Mouse (Mus musculus) myocyte (in vitro differentiated cells): ENCODE results near the gene Lgr6. TPM values are rescaled to one million over a fixed set of nuclear protein-coding genes. Genes with fewer than 3 reads are reported as not detected.
A peak's percentile ranks its signal among the peaks of the same experiment; 100 is the strongest.

Source experiments
- H3K27me3 ChIP-seq: one replicate; pipeline ENCODE4 v1.6.1; 2011; ENCODE audit not compliant: control insufficient read depth, insufficient read depth, insufficient read length
- H3K36me3 ChIP-seq: one replicate; pipeline ENCODE4 v1.6.1; 2011; ENCODE audit not compliant: control insufficient read depth, insufficient read depth
- H3K4me2 ChIP-seq: one replicate; pipeline ENCODE4 v1.6.1; 2011; ENCODE audit warnings: low read depth, control low read depth
- H3K4me3 ChIP-seq: one replicate; pipeline ENCODE4 v1.5.1; 2011; ENCODE audit warnings: mild to moderate bottlenecking, control low read depth, moderate library complexity
- H3K79me2 ChIP-seq: one replicate; pipeline ENCODE4 v1.6.1; 2011; ENCODE audit not compliant: control insufficient read depth, insufficient read depth
- H3ac ChIP-seq: one replicate; pipeline ENCODE4 v1.6.1; 2011; ENCODE audit not compliant: control insufficient read depth, insufficient read length
- CEBPB ChIP-seq: IDR thresholded peaks from 2 replicates; pipeline ENCODE4 v1.6.1; 2011; ENCODE audit warnings: mild to moderate bottlenecking, moderate library complexity; ENCODE audit not compliant: poor library complexity, insufficient read depth, severe bottlenecking
- E2F4 ChIP-seq: IDR thresholded peaks from one replicate; pipeline ENCODE4 v1.6.1; 2011; ENCODE audit warnings: mild to moderate bottlenecking, control low read depth, moderate library complexity; ENCODE audit not compliant: insufficient read depth
- MAX ChIP-seq: IDR thresholded peaks from one replicate; pipeline ENCODE4 v1.6.1; 2011; ENCODE audit warnings: low read depth, mild to moderate bottlenecking, control low read depth
- MYOD1 ChIP-seq, 3 experiments: IDR thresholded peaks; one replicate each; pipeline ENCODE4 v1.6.1; 2011; ENCODE audit warnings: control low read depth in 2 of 3, low read depth in 2 of 3, mild to moderate bottlenecking in 2 of 3, moderate library complexity in 1 of 3; ENCODE audit not compliant: insufficient read length in 2 of 3, control insufficient read depth in 1 of 3
- MYOG ChIP-seq, 3 experiments: IDR thresholded peaks; one replicate each; pipeline ENCODE4 v1.6.1; 2011; ENCODE audit warnings: control low read depth in 2 of 3, low read depth in 2 of 3, mild to moderate bottlenecking in 2 of 3; ENCODE audit not compliant: insufficient read length in 2 of 3, control insufficient read depth in 1 of 3, insufficient read depth in 1 of 3
- POLR2A ChIP-seq: IDR thresholded peaks from one replicate; pipeline ENCODE4 v1.6.1; 2011; ENCODE audit warnings: low read depth, mild to moderate bottlenecking, control low read depth, moderate library complexity; ENCODE audit not compliant: insufficient read length
- POLR2AphosphoS2 ChIP-seq: IDR thresholded peaks from one replicate; pipeline ENCODE4 v1.6.1; 2011; ENCODE audit warnings: low read depth, control low read depth; ENCODE audit not compliant: insufficient read length
- REST ChIP-seq: IDR thresholded peaks from one replicate; pipeline ENCODE4 v1.6.1; 2011; ENCODE audit warnings: mild to moderate bottlenecking, control low read depth, moderate library complexity; ENCODE audit not compliant: insufficient read depth, insufficient read length
- SRF ChIP-seq: IDR thresholded peaks from one replicate; pipeline ENCODE4 v1.6.1; 2011; ENCODE audit warnings: low read depth; ENCODE audit not compliant: control insufficient read depth, insufficient read length
- TCF12 ChIP-seq: IDR thresholded peaks from one replicate; pipeline ENCODE4 v1.6.1; 2011; ENCODE audit warnings: mild to moderate bottlenecking, control low read depth; ENCODE audit not compliant: poor library complexity, insufficient read depth, severe bottlenecking
- TCF3 ChIP-seq: IDR thresholded peaks from one replicate; pipeline ENCODE4 v1.6.1; 2011; ENCODE audit warnings: low read depth, control low read depth; ENCODE audit not compliant: insufficient read length
- USF1 ChIP-seq: IDR thresholded peaks from one replicate; pipeline ENCODE4 v1.6.1; 2011; ENCODE audit warnings: low read depth, mild to moderate bottlenecking, control low read depth, moderate library complexity
- polyA plus RNA-seq: library from polyadenylated mRNA; unstranded; fragments of >200 nt; fragmentation: generic; extraction: Trizol; gene quantifications from one replicate; pipeline ENCODE4 v1.2.1, GENCODE M21; 2012; ENCODE audit warnings: missing spikeins

Gene Lgr6
- polyA plus RNA-seq, 1 experiment, result 2.1 TPM

DNA sequence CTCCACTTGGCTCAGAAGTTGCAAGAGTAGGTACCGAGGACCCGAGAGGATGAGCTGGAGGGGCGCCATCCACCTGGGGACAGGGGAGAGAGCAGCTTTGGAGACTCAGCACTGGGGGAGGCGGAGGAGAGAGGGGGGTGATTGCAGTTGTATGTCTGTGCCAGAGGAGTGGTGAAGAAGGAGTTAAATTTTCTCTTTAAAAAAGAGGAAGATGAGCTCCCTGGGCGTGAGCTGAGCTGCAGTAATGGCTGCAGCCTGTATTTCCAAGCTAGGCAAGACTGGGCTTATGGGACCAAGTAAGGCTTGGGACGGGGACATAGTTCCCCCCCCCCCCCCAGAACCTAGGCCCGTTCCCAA is 42.6 kb upstream of the Lgr6 start:
- no peaks in the 10 kb centered on the region for H3K27me3 ChIP-seq
- H3K4me2 ChIP-seq, result peak overlapping the region; percentile 86
- H3K79me2 ChIP-seq, result peaks cover 35% of the 10 kb centered on the region
- peaks cover 7% of the 10 kb centered on the region for H3K36me3 ChIP-seq
- peak overlapping the region; percentile 79 for H3K4me3 ChIP-seq
- peak overlapping the region; percentile 69 for H3ac ChIP-seq
- no peak for TF ChIP-seq POLR2AphosphoS2
- TF ChIP-seq USF1, result no peak
- TF ChIP-seq MYOD1 (IDR thresholded peaks at IDR 0.05; ENCODE audit: control insufficient read depth in 1 of 3, insufficient read length in 2 of 3, low read depth in 2 of 3), result no peak
- TF ChIP-seq REST, result no peak
- no peak for TF ChIP-seq E2F4
- TF ChIP-seq TCF12, result no peak
- TF ChIP-seq MAX, result no peak
- no peak for TF ChIP-seq TCF3
- TF ChIP-seq POLR2A, result no peak
- TF ChIP-seq MYOG (IDR thresholded peaks at IDR 0.05; ENCODE audit: control insufficient read depth in 1 of 3, insufficient read depth in 1 of 3, insufficient read length in 2 of 3, low read depth in 2 of 3), result no peak
- no peak for TF ChIP-seq CEBPB
- TF ChIP-seq SRF, result no peak

DNA sequence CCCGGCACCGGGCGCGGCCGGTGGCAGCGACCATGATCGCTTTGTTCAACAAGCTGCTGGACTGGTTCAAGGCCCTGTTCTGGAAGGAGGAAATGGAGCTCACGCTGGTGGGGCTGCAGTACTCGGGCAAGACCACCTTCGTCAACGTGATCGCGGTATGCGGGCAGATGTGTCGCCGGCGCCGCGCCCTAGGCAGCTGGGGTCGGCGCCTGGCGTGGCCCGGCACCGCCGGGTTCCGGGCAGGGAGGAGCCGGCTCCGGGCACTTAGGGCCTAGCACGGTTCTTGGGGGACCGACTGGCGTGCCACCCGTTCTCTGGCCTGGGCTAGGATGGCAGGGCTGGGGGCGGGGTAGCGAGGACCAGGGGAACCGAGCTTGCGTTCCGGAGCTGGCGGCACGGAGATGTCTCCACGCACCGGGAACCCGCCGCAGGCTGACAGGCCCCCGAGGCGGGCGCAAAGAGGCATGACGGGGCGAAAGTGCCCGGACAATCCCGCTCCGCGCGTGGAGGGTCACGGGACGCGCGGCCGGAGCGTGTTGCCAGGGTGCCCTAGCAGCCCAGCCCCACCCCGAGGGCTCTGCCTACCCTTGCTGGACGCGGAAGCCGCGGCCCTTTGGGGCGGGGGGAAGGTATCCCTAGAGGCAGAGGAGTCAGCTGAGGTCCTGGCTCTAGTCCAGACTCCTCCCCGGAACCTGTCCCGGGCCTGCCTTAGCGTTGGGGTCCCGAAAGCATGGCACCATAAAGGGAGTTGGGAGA is 42.0 kb upstream of the Lgr6 start:
- peak overlapping the region; percentile 79 for H3K4me3 ChIP-seq
- H3K79me2 ChIP-seq, result peaks cover 35% of the 10 kb centered on the region
- peak; percentile 90 for TF ChIP-seq POLR2A
- no peak for TF ChIP-seq SRF
- TF ChIP-seq CEBPB, result no peak
- no peak for TF ChIP-seq MAX
- TF ChIP-seq E2F4, result no peak
- TF ChIP-seq TCF12, result no peak
- no peak for TF ChIP-seq TCF3
- TF ChIP-seq USF1, result peak; percentile 44
- no peak for TF ChIP-seq MYOG (IDR thresholded peaks at IDR 0.05; ENCODE audit: control insufficient read depth in 1 of 3, insufficient read depth in 1 of 3, insufficient read length in 2 of 3, low read depth in 2 of 3)
- TF ChIP-seq POLR2AphosphoS2, result peak; percentile 76
- TF ChIP-seq MYOD1 (IDR thresholded peaks at IDR 0.05; ENCODE audit: control insufficient read depth in 1 of 3, insufficient read length in 2 of 3, low read depth in 2 of 3), result no peak
- no peak for TF ChIP-seq REST
- no peaks in the 10 kb centered on the region for H3K27me3 ChIP-seq
- peaks cover 7% of the 10 kb centered on the region for H3K36me3 ChIP-seq
- H3K4me2 ChIP-seq, result peak overlapping the region; percentile 86
- H3ac ChIP-seq, result peak overlapping the region; percentile 69

DNA sequence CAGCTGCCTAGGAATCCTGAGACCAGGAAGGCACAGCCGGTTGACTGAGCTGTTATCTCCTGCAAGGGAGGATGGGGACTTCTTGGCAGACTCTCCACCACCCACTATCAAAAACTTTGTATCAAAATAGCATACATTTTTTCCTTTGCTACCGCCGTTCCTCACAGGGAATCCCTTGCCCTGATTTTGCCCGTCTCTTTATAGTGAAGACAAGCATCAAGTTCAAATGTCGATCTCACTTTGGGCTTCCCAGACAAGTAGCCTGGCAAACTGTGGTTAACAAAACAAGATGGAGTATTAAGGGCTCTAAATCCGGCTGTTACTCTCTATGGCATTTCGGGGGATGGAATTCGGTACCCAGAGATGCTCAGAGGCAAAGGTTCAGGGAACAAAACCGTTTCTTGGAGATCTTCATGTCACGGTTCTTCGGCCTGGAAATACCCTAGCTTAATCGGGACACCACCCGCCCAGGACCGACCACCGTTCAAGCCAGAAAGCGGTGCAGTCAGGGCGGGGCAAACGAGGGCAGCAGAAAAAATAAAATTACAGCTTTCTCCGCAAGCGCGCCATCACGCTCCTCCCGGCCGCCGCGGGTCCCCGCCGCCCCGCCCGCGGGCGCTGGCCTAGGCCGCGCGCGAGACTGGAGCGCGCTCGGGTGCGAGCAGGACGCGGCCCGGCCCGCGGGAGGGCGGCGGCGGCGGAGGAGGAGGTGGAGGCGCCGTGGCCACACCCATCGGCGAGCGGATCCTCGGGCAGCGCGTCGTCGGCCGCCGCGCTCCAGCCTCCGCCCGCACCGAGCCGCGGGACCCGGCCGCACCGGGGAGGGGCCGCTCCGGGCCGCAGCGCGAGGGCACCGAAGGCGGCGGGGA is 41.2 kb upstream of the Lgr6 start, which contains the start of gene Arl8a:
Gene Arl8a (plus strand): TSS at position 748 of the 869 bp plus-strand sequence.
- Histone ChIP-seq H3K79me2 (peaks cover 30% of the 10 kb centered on the region), H3K27me3 (no peaks in the 10 kb centered on the region), H3K36me3 (peaks cover under 1% of the 10 kb centered on the region), H3ac (peak within 1 kb of the TSS; percentile 69), H3K4me3 (peak within 1 kb of the TSS; percentile 79), H3K4me2 (peak within 1 kb of the TSS; percentile 91)
- TF ChIP-seq MYOG (IDR thresholded peaks at IDR 0.05; ENCODE audit: control insufficient read depth in 1 of 3, insufficient read depth in 1 of 3, insufficient read length in 2 of 3, low read depth in 2 of 3) (no peak), POLR2A (peak; percentile 81), POLR2AphosphoS2 (peak; percentile 22)

DNA sequence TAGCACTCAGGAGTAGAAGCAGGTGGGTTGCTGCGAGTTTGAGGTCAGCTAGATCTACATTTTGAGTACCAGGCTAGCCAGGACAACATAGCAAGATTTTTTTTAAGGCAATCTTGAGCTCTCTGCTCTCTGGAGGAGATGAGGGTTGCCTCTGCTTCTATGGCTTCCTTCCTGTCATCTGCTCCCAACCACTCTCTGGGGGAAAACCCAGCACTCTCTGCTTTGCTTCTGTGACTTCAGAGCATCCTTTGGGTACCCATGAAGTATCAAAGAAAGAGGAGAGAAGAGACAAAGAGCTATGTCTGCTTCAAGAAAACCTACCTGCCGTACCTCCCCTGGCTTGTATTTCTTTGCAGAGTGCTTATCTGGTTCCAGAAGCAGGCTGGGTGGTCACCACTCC is 38.9 kb upstream of the Lgr6 start:
- no peak overlapping the region for H3K4me2 ChIP-seq
- H3K27me3 ChIP-seq, result no peaks in the 10 kb centered on the region
- H3K79me2 ChIP-seq, result peaks cover 18% of the 10 kb centered on the region
- H3K4me3 ChIP-seq, result no peak overlapping the region
- TF ChIP-seq TCF3 (no peak), POLR2AphosphoS2 (no peak), CEBPB (no peak), USF1 (no peak), MYOD1 (IDR thresholded peaks at IDR 0.05; ENCODE audit: control insufficient read depth in 1 of 3, insufficient read length in 2 of 3, low read depth in 2 of 3) (no peak), REST (no peak), MAX (no peak), POLR2A (no peak), E2F4 (no peak), MYOG (IDR thresholded peaks at IDR 0.05; ENCODE audit: control insufficient read depth in 1 of 3, insufficient read depth in 1 of 3, insufficient read length in 2 of 3, low read depth in 2 of 3) (no peak), TCF12 (no peak), SRF (no peak)
- no peaks in the 10 kb centered on the region for H3K36me3 ChIP-seq
- H3ac ChIP-seq, result no peak overlapping the region
